Mouse (Mus musculus) granulocyte monocyte progenitor cell, adult 5-6 weeks (primary cell): ENCODE measurements around the gene Bmp7. TPM values are rescaled to one million over a fixed set of nuclear protein-coding genes. Genes with fewer than 3 reads are reported as not detected.

ENCODE experiments used
- ATAC-seq: replicated peaks from 2 replicates; pipeline ENCODE4 v1.8.0; 2016; ENCODE audit warnings: mild to moderate bottlenecking, moderate TSS enrichment, inconsistent platforms; ENCODE audit not compliant: poor library complexity, severe bottlenecking
- total RNA-seq, 2 experiments: library from RNA; stranded (forward) in 1 of 2; stranded (reverse) in 1 of 2; fragments of 200-712, 200-1000 nt in 1 of 2; fragments of >200 nt in 1 of 2; fragmentation: Nextera tagmentation in 1 of 2; gene quantifications; 2 replicates each; pipeline ENCODE4 v1.2.3; 2014 to 2017

Bmp7 gene
- not detected in 2 replicates for total RNA-seq (2014; fragmentation: Nextera tagmentation)
- total RNA-seq (2017), result not detected in 2 replicates

GRCm38 (mm10) chr2:172940003-172940798, at the start of gene Bmp7:
Bmp7 (minus strand) TSS chr2:172940321.
- peak; percentile 29 for ATAC-seq

- ATAC-seq, result no peak
Observed at GRCm38 (mm10) chr2:172982776-172983561, 42.8 kb upstream of the Bmp7 start.

- ATAC-seq, result no peak
Observed at GRCm38 (mm10) chr2:172979666-172980345, 39.7 kb upstream of the Bmp7 start.

GRCm38 (mm10) chr2:172978131-172978633, 38.1 kb upstream of the Bmp7 start:
- ATAC-seq, result no peak

- peak; percentile 58 for ATAC-seq
Observed at GRCm38 (mm10) chr2:172977409-172978130, 37.4 kb upstream of the Bmp7 start, which contains the start of gene Spo11. Spo11 (plus strand) TSS chr2:172977700.

- ATAC-seq, result peak; percentile 51
Observed at GRCm38 (mm10) chr2:172976661-172977238, 36.6 kb upstream of the Bmp7 start.

- no peak for ATAC-seq
Observed at GRCm38 (mm10) chr2:172975159-172975558, 35.0 kb upstream of the Bmp7 start.

GRCm38 (mm10) chr2:172974701-172975100, 34.6 kb upstream of the Bmp7 start:
- no peak for ATAC-seq

GRCm38 (mm10) chr2:172973806-172974565, 33.9 kb upstream of the Bmp7 start:
- ATAC-seq, result no peak

- ATAC-seq, result no peak
Observed at GRCm38 (mm10) chr2:172971865-172972264, 31.7 kb upstream of the Bmp7 start.

- peak; percentile 95 for ATAC-seq
Observed at GRCm38 (mm10) chr2:172966480-172966879, 26.4 kb upstream of the Bmp7 start.

GRCm38 (mm10) chr2:172965249-172965648, 25.1 kb upstream of the Bmp7 start:
- no peak for ATAC-seq

GRCm38 (mm10) chr2:172961211-172961610, 21.1 kb upstream of the Bmp7 start:
- ATAC-seq, result no peak

- ATAC-seq, result no peak
Observed at GRCm38 (mm10) chr2:172960350-172960749, 20.2 kb upstream of the Bmp7 start.

GRCm38 (mm10) chr2:172959006-172959768, 19.1 kb upstream of the Bmp7 start:
- ATAC-seq, result no peak

- no peak for ATAC-seq
Observed at GRCm38 (mm10) chr2:172958579-172958978, 18.5 kb upstream of the Bmp7 start.

GRCm38 (mm10) chr2:172951976-172952375, 11.9 kb upstream of the Bmp7 start:
- ATAC-seq, result no peak

GRCm38 (mm10) chr2:172950722-172951121, 10.6 kb upstream of the Bmp7 start:
- no peak for ATAC-seq
